Mouse (Mus musculus): ENCODE measurements around the gene Opa1. TPM values are rescaled to one million over a fixed set of nuclear protein-coding genes. Genes with fewer than 3 reads are reported as not detected.

The Opa1 gene
- polyA plus RNA-seq, 1 experiment from 2014 or later, result 30.3 TPM

- Histone ChIP-seq H3K4me2 (replicated peaks) (peak overlapping the region; percentile 56), H3K9ac (peak overlapping the region; percentile 25; the same call in 1 of the 2 replicates), H3K27ac (no peak overlapping the region), H3K27me3 (no peaks in the 10 kb centered on the region), H3K9me3 (no peaks in the 10 kb centered on the region), H3K36me3 (no peaks in the 10 kb centered on the region), H3K4me3 (peak overlapping the region; percentile 19), H3K4me1 (peaks cover 10% of the 10 kb centered on the region; the same call in 1 of the 2 replicates)
- ATAC-seq (ENCODE audit: low FRiP score, low read depth), result no peak; the same call in 1 of the 2 replicates
- WGBS, result 16% methylated on average over 18 of the region's 18 CpGs
Measured at GRCm38 (mm10) chr16:29657650-29658548, 78.8 kb downstream of the Opa1 start.

DNA sequence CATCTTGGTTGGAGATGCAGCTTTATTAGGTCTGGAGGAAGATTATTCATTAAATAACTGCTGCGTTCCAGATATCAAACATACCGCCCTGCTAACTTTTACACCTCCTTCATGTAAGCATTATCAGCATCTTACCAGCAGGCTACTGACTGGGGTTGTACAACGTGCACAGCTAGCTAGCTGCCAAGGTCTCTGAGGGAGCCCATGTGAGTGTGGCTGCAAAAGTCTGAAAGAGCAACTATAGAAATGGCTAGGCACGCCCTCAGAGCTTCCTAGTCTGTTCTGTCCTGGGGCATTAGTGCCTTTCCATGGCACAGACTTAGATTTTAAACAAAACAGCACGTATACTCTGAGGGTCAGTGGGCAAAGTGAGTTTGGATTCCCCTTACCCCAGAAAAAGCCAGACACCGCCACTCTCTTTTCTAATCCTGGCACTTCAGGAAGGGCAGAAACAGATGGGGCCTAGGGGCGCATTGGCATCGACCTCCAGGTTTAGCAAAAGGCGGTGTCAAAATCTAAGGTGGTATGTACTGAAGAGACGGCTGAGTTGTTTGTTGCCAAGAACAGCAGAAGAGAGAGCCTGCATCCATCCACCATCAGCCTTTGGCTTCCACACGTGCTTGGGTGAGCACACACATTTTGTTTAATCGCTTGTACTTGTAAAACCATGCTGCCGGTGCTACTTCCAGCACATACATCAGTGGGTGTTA lies 80.1 kb downstream of the Opa1 start:
- H3K27ac ChIP-seq, result no peak overlapping the region
- no peak overlapping the region for H3K4me3 ChIP-seq
- ATAC-seq (ENCODE audit: low FRiP score, low read depth), result no peak
- H3K9me3 ChIP-seq, result no peaks in the 10 kb centered on the region
- no peak overlapping the region for H3K9ac ChIP-seq
- no peaks in the 10 kb centered on the region for H3K36me3 ChIP-seq
- H3K27me3 ChIP-seq, result no peaks in the 10 kb centered on the region
- H3K4me2 ChIP-seq (replicated peaks), result no peak overlapping the region
- H3K4me1 ChIP-seq, result peaks cover 10% of the 10 kb centered on the region; the same call in 1 of the 2 replicates
- 79% methylated on average over 13 of the region's 13 CpGs for WGBS

DNA sequence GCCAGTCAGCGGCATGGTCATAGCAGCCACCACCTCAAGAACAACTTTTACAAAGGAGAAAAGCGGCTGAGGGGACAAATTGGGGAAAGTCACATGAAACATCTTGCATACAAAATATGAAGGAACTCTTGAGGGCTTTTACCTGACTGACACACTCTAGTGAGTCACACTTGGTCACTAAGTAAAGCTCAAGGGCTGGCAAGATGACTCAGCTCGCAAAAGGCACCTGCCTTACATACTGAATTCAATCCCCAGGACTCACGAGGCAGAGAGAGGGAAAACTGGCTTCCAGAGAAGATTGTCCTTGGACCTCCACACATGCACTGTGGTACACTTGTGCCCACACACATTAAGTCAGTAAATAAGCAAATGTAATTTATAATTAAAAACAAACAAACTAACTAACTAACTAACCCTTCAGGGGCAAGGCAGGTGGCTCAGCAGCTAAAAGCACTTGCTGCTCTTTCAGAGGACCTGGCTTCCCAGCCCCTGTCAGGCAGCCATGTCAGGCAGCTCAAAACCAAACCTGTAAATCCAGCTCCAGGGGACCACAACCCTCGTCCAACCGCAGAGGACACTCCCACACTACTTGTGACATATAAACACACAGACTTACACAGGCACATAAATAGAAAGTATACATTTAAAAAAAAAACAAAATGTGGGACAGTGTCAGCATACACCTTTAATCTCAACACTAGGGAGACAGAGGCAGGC lies 84.1 kb downstream of the Opa1 start:
- ATAC-seq (ENCODE audit: low FRiP score, low read depth), result no peak
- Histone ChIP-seq H3K9me3 (no peaks in the 10 kb centered on the region), H3K4me1 (peaks cover 15% of the 10 kb centered on the region)

GRCm38 (mm10) chr16:29664392-29664791 lies 85.3 kb downstream of the Opa1 start:
- H3K36me3 ChIP-seq, result no peaks in the 10 kb centered on the region
- peaks cover 12% of the 10 kb centered on the region for H3K4me1 ChIP-seq
- H3K9ac ChIP-seq, result no peak overlapping the region
- WGBS, result 51% methylated on average over 4 of the region's 4 CpGs
- H3K27ac ChIP-seq, result no peak overlapping the region
- no peak for ATAC-seq (ENCODE audit: low FRiP score, low read depth)
- H3K4me3 ChIP-seq, result no peak overlapping the region
- no peaks in the 10 kb centered on the region for H3K9me3 ChIP-seq
- no peak overlapping the region for H3K4me2 ChIP-seq (replicated peaks)
- H3K27me3 ChIP-seq, result no peaks in the 10 kb centered on the region

More for the DNA sequence above, 84.1 kb downstream of the Opa1 start:
- H3K36me3 ChIP-seq, result no peaks in the 10 kb centered on the region
- H3K4me2 ChIP-seq (replicated peaks), result no peak overlapping the region
- 70% methylated on average over 6 of the region's 6 CpGs for WGBS
- H3K27ac ChIP-seq, result no peak overlapping the region
- H3K9ac ChIP-seq, result no peak overlapping the region
- H3K4me3 ChIP-seq, result no peak overlapping the region
- H3K27me3 ChIP-seq, result no peaks in the 10 kb centered on the region

GRCm38 (mm10) chr16:29666991-29667701 lies 88.0 kb downstream of the Opa1 start:
- H3K27ac ChIP-seq, result no peak overlapping the region
- no peak for ATAC-seq (ENCODE audit: low FRiP score, low read depth)
- no peaks in the 10 kb centered on the region for H3K36me3 ChIP-seq
- WGBS, result 22% methylated on average over 17 of the region's 17 CpGs
- H3K4me3 ChIP-seq, result no peak overlapping the region
- peaks cover 12% of the 10 kb centered on the region for H3K4me1 ChIP-seq
- no peaks in the 10 kb centered on the region for H3K27me3 ChIP-seq
- no peak overlapping the region for H3K9ac ChIP-seq
- peak overlapping the region; percentile 14; the same call in 1 of the 2 replicates for H3K4me2 ChIP-seq (replicated peaks)
- no peaks in the 10 kb centered on the region for H3K9me3 ChIP-seq

- Histone ChIP-seq H3K27me3 (no peaks in the 10 kb centered on the region), H3K9ac (no peak overlapping the region), H3K4me3 (no peak overlapping the region), H3K27ac (no peak overlapping the region), H3K36me3 (no peaks in the 10 kb centered on the region), H3K4me1 (peaks cover 12% of the 10 kb centered on the region), H3K9me3 (no peaks in the 10 kb centered on the region), H3K4me2 (replicated peaks) (peak overlapping the region; percentile 14; the same call in 1 of the 2 replicates)
- ATAC-seq (ENCODE audit: low FRiP score, low read depth), result no peak
- WGBS, result 32% methylated on average over 5 of the region's 5 CpGs
Measured at GRCm38 (mm10) chr16:29667702-29668061, 88.5 kb downstream of the Opa1 start.

DNA sequence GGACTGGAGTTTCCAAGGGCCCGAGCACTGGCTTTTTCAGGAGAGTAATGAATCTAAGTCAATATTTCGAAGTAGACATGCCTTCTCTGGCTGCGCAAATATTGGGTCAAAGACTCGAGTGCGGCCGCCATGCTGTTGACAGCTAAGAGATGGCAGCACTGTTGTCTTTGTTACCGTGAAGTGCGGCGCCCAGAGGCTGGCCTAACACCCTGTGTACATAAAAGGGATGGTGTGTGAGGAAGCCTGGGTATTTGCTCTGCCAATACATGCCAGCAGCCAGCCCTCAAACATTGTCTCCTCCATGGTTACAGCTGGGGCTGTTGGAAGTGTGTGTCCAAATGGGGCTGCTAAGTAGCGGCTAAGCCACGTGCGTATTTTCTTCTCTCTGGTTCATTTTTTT lies 89.3 kb downstream of the Opa1 start:
- no peak for ATAC-seq (ENCODE audit: low FRiP score, low read depth)
- H3K27me3 ChIP-seq, result no peaks in the 10 kb centered on the region
- no peaks in the 10 kb centered on the region for H3K36me3 ChIP-seq
- no peak overlapping the region for H3K27ac ChIP-seq
- H3K4me2 ChIP-seq (replicated peaks), result no peak overlapping the region
- no peaks in the 10 kb centered on the region for H3K9me3 ChIP-seq
- H3K4me3 ChIP-seq, result no peak overlapping the region
- H3K9ac ChIP-seq, result no peak overlapping the region
- 93% methylated on average over 12 of the region's 12 CpGs for WGBS
- H3K4me1 ChIP-seq, result peaks cover 12% of the 10 kb centered on the region

DNA sequence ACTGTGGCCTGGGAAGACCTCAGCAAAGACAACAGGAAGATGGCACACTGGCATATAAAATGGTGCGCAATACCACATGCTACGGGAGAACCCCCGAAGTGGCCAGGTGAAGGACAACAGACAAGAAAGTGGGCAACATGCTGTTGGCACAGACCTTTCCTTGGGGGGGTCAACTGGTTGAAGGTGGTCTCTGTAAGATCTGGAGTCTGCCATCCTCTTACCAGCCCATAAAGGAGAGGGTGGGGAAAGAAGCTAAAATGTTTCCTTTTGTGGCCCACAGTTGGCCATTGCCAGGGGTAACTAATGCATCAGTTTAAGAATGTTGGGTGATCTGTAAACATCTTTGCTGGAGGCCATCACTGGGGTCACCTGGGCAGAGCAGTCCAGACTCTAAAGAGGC lies 91.7 kb downstream of the Opa1 start:
- no peak overlapping the region for H3K4me2 ChIP-seq (replicated peaks)
- no peak overlapping the region for H3K9ac ChIP-seq
- no peaks in the 10 kb centered on the region for H3K9me3 ChIP-seq
- H3K27ac ChIP-seq, result no peak overlapping the region
- H3K4me1 ChIP-seq, result peaks cover 12% of the 10 kb centered on the region
- no peaks in the 10 kb centered on the region for H3K27me3 ChIP-seq
- no peak overlapping the region for H3K4me3 ChIP-seq
- 94% methylated on average over 3 of the region's 3 CpGs for WGBS
- no peaks in the 10 kb centered on the region for H3K36me3 ChIP-seq
- no peak for ATAC-seq (ENCODE audit: low FRiP score, low read depth)

GRCm38 (mm10) chr16:29673230-29673629 lies 94.1 kb downstream of the Opa1 start:
- Histone ChIP-seq H3K9me3 (no peaks in the 10 kb centered on the region), H3K4me1 (no peaks in the 10 kb centered on the region), H3K36me3 (no peaks in the 10 kb centered on the region), H3K27me3 (no peaks in the 10 kb centered on the region), H3K4me3 (no peak overlapping the region), H3K9ac (no peak overlapping the region), H3K27ac (no peak overlapping the region), H3K4me2 (replicated peaks) (no peak overlapping the region)
- 96% methylated on average over 3 of the region's 3 CpGs for WGBS
- no peak for ATAC-seq (ENCODE audit: low FRiP score, low read depth)

DNA sequence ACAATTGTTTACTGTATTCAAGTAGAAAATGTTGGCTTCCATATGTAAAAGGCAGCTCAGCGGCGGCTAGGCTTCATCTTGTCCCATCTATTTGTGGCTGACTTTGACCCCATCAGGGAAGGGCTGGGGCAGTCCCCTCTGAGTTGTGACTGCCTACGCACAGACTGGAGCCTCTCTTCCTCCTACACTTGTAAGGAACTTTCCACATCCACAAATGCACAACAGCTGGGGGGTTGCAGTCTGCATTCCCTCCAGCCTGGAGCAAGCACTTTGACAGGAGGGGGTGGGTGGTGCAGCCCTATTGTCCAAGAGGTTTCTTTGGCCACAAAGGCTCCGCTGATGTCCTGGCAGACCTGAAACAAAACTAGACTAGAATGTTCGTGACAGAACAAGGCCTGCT lies 100.5 kb downstream of the Opa1 start:
- H3K36me3 ChIP-seq, result no peaks in the 10 kb centered on the region
- H3K4me2 ChIP-seq (replicated peaks), result no peak overlapping the region
- peaks cover 16% of the 10 kb centered on the region for H3K4me1 ChIP-seq
- H3K27me3 ChIP-seq, result no peaks in the 10 kb centered on the region
- no peak overlapping the region for H3K27ac ChIP-seq
- H3K9ac ChIP-seq, result no peak overlapping the region
- H3K4me3 ChIP-seq, result no peak overlapping the region
- 83% methylated on average over 5 of the region's 5 CpGs for WGBS
- H3K9me3 ChIP-seq, result no peaks in the 10 kb centered on the region
- no peak for ATAC-seq (ENCODE audit: low FRiP score, low read depth)

GRCm38 (mm10) chr16:29680548-29681175 lies 101.5 kb downstream of the Opa1 start:
- peaks cover 16% of the 10 kb centered on the region for H3K4me1 ChIP-seq
- H3K4me2 ChIP-seq (replicated peaks), result no peak overlapping the region
- H3K36me3 ChIP-seq, result no peaks in the 10 kb centered on the region
- no peak overlapping the region for H3K9ac ChIP-seq
- H3K27ac ChIP-seq, result no peak overlapping the region
- no peaks in the 10 kb centered on the region for H3K9me3 ChIP-seq
- H3K27me3 ChIP-seq, result no peaks in the 10 kb centered on the region
- no peak for ATAC-seq (ENCODE audit: low FRiP score, low read depth)
- 62% methylated on average over 18 of the region's 18 CpGs for WGBS
- H3K4me3 ChIP-seq, result no peak overlapping the region
